Mouse (Mus musculus) MEL (cell line): Measurements from ENCODE around the gene Cadps.

Experiments
- E2F4 ChIP-seq: IDR thresholded peaks from 2 replicates; pipeline ENCODE4 v1.6.1; 2011; ENCODE audit warnings: low read depth, low read length, improper control_type of control experiment, borderline replicate concordance
- GATA1 ChIP-seq: IDR thresholded peaks from 2 replicates; pipeline ENCODE4 v1.6.1; 2011; ENCODE audit warnings: low read depth, low read length, improper control_type of control experiment
- POLR2A ChIP-seq, 2 experiments: IDR thresholded peaks; 2 replicates each; pipeline ENCODE4 v1.6.1; 2011 to 2012; ENCODE audit warnings: low read length in 2 of 2, mild to moderate bottlenecking in 2 of 2, control low read depth in 1 of 2, improper control_type of control experiment in 1 of 2, low read depth in 1 of 2, moderate library complexity in 1 of 2; ENCODE audit not compliant: control insufficient read depth in 1 of 2, insufficient read depth in 1 of 2, poor library complexity in 1 of 2

DNA sequence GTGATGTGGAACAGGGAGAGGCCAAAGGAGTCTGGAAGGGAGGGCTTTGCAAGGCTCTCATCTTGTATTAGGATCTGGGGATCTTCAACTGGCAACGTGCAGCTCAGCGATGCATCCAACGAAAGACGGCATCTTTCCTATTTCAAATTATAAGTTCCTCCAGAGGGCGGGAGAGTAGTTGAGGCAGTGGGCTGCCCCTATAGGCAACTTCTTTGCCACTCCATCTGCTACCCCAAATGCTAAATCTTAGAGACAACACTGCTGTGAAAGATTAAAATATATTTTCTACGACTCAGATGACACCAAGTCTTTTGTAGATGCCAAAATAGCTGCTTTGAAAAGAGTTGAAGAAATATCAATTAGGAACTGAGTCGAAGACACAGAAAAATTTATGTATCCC is 315.9 kb downstream of the Cadps start:
- TF ChIP-seq E2F4 (no peak), GATA1 (no peak), POLR2A (IDR thresholded peaks at IDR 0.05; ENCODE audit: control insufficient read depth in 1 of 2, insufficient read depth in 1 of 2, low read depth in 1 of 2, low read length in 2 of 2, poor library complexity in 1 of 2) (no peak)
